Mouse (Mus musculus) midbrain, embryonic 13.5 days (tissue): Measurements from ENCODE around the gene Slc35f1. TPM values are rescaled to one million over a fixed set of nuclear protein-coding genes. Genes with fewer than 3 reads are reported as not detected.

ENCODE experiments used
- ATAC-seq: fragments of 200-750 bp; cut with Nextera tagmentation; 2 replicates; pipeline ENCODE4 v1.8.0; 2017; ENCODE audit warnings: mild to moderate bottlenecking, moderate TSS enrichment, moderate library complexity
- H3K27ac ChIP-seq: fragments of 300-500 bp; sonication (generic); 2 replicates; pipeline ENCODE4 v1.5.1; 2015; ENCODE audit warnings: inconsistent platforms, mild to moderate bottlenecking, moderate library complexity
- H3K27me3 ChIP-seq: fragments of 300-500 bp; sonication (generic); 2 replicates; pipeline ENCODE4 v1.6.1; 2015; ENCODE audit warnings: mild to moderate bottlenecking, inconsistent platforms
- H3K36me3 ChIP-seq: fragments of 300-500 bp; sonication (generic); 2 replicates; pipeline ENCODE4 v1.6.1; 2015; ENCODE audit warnings: mild to moderate bottlenecking, inconsistent platforms
- H3K4me1 ChIP-seq: fragments of 300-500 bp; sonication (generic); replicated peaks from 2 replicates; pipeline ENCODE4 v1.6.1; 2015; ENCODE audit warnings: inconsistent platforms
- H3K4me2 ChIP-seq: fragments of 300-500 bp; sonication (generic); replicated peaks from 2 replicates; pipeline ENCODE4 v1.6.1; 2015; ENCODE audit warnings: moderate library complexity, mild to moderate bottlenecking, inconsistent platforms
- H3K4me3 ChIP-seq: fragments of 300-500 bp; sonication (generic); replicated peaks from 2 replicates; pipeline ENCODE4 v1.5.1; 2015; ENCODE audit warnings: mild to moderate bottlenecking, inconsistent platforms
- H3K9ac ChIP-seq: fragments of 300-500 bp; sonication (generic); replicated peaks from 2 replicates; pipeline ENCODE4 v1.6.1; 2015; ENCODE audit warnings: mild to moderate bottlenecking, inconsistent platforms
- H3K9me3 ChIP-seq: fragments of 300-500 bp; sonication (generic); 2 replicates; pipeline ENCODE4 v1.6.1; 2016; ENCODE audit warnings: mild to moderate bottlenecking, inconsistent platforms
- WGBS: fragments of 180-500 bp; shearing (Covaris S2); methylation state at CpG from one replicate; pipeline ENCODE4 v1.1.7; 2015; 5-methylcytosine and 5-hydroxymethylcytosine counted together
- polyA plus RNA-seq: library from polyadenylated mRNA; unstranded; fragments of >200 nt; fragmentation: Nextera tagmentation; extraction: Ambion mirVana; gene quantifications from 2 replicates; pipeline ENCODE4 v1.2.1, GENCODE M21; 2015

Slc35f1 gene
- polyA plus RNA-seq: 33.0 and 36.3 TPM in 2 replicates

DNA sequence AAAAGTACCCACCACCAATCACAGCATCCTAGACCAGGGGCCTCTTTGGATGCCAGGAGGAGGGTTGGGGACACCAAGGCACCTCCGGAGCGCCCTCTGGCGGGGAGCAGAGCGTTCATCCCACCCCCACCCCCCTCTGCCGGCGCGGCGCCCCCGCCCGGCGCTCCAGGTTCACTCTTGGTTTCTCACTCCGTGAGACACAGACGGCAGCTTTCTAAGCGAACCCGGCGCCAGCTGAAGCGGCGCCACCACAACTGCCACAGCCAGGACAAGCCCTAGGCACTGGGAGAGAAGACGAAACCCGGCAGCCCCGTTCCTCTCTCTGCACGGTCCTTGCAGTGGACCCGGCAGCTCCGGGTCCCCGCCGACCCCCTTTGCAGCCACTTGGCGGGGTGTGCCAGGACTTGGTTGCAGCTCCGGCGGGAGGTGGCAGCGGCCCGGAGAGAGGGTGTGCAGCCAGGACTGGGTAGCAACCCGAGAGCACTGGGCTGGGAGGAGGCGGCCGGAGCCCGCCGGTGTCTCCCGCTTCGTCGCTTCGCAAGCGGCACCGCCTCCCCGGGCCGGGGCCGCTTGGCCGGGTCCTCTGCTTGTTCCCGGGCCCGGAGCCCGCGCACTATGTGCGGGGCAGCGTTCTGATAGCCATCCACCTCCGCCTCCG, at the start of gene Slc35f1:
Gene Slc35f1, plus strand, starts transcription at position 200 of the 658 bp plus-strand sequence.
- H3K27me3 ChIP-seq: no peaks in the 10 kb centered on the region
- H3K4me1 ChIP-seq: peaks cover 18% of the 10 kb centered on the region; the same call in 1 of the 2 replicates
- no peaks in the 10 kb centered on the region for H3K9me3 ChIP-seq
- 0 out of 2 replicates have a peak, but pooled peaks cover 4% of the 10 kb centered on the region for H3K36me3 ChIP-seq
- peak within 1 kb of the TSS; percentile 92 for H3K4me3 ChIP-seq
- WGBS: 0% methylated on average over 44 of the region's 54 CpGs
- H3K4me2 ChIP-seq: peak within 1 kb of the TSS; percentile 80
- ATAC-seq: peak; percentile 92
- peak within 1 kb of the TSS; percentile 96 for H3K9ac ChIP-seq
- H3K27ac ChIP-seq: peak within 1 kb of the TSS; percentile 96

DNA sequence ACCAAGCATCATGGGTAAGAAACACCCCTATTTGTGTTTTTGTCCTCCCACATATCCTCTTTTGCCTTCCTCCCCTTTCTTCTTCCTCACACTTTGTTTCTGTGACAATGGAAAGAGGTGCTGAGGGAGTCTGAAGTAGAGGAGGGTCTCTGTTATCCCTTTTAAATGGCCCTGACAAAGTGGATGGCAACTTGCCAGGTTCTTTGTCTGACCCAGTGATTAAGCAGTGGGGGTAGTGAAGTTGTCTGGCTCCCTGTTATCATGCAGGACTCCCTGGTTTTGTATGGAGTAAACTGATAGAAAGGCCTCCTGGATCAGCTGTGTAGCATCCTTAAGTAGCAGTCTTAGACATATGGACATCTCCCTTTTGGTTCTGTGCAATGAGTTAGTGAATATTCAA, 19.1 kb upstream of the Slc35f1 start:
- H3K4me3 ChIP-seq: no peak overlapping the region
- H3K27ac ChIP-seq: no peak overlapping the region
- no peak overlapping the region for H3K9ac ChIP-seq
- no peak; the same call in 1 of the 2 replicates for ATAC-seq
- no peaks in the 10 kb centered on the region for H3K9me3 ChIP-seq
- H3K27me3 ChIP-seq: no peaks in the 10 kb centered on the region
- peaks cover 5% of the 10 kb centered on the region; the same call in 1 of the 2 replicates for H3K4me1 ChIP-seq
- H3K36me3 ChIP-seq: no peaks in the 10 kb centered on the region
- H3K4me2 ChIP-seq: no peak overlapping the region

GRCm38 (mm10) chr10:52690992-52691731, 829 bp downstream of the Slc35f1 start:
- no peaks in the 10 kb centered on the region for H3K27me3 ChIP-seq
- H3K9me3 ChIP-seq: no peaks in the 10 kb centered on the region
- peak overlapping the region; percentile 96 for H3K27ac ChIP-seq
- peak overlapping the region; percentile 80 for H3K4me2 ChIP-seq
- H3K4me1 ChIP-seq: peaks cover 18% of the 10 kb centered on the region; the same call in 1 of the 2 replicates
- 0 out of 2 replicates have a peak, but pooled peaks cover 4% of the 10 kb centered on the region for H3K36me3 ChIP-seq
- peak overlapping the region; percentile 92 for H3K4me3 ChIP-seq
- under 1% methylated on average over 45 of the region's 45 CpGs for WGBS
- peak; percentile 83 for ATAC-seq
- H3K9ac ChIP-seq: peak overlapping the region; percentile 96

GRCm38 (mm10) chr10:52703688-52704087, 13.4 kb downstream of the Slc35f1 start:
- peak overlapping the region; percentile 81 for H3K4me2 ChIP-seq
- H3K27me3 ChIP-seq: no peaks in the 10 kb centered on the region
- peaks cover 22% of the 10 kb centered on the region for H3K4me1 ChIP-seq
- no peaks in the 10 kb centered on the region for H3K9me3 ChIP-seq
- H3K27ac ChIP-seq: peak overlapping the region; percentile 93
- peak; percentile 24; the same call in 1 of the 2 replicates for ATAC-seq
- peaks cover 3% of the 10 kb centered on the region; the same call in 1 of the 2 replicates for H3K36me3 ChIP-seq
- H3K4me3 ChIP-seq: peak overlapping the region; percentile 50; the same call in 1 of the 2 replicates
- peak overlapping the region; percentile 80; the same call in 1 of the 2 replicates for H3K9ac ChIP-seq

- Histone ChIP-seq H3K4me1 (peaks cover 22% of the 10 kb centered on the region), H3K36me3 (peaks cover 3% of the 10 kb centered on the region; the same call in 1 of the 2 replicates), H3K4me3 (peak overlapping the region; percentile 50), H3K9me3 (no peaks in the 10 kb centered on the region), H3K9ac (peak overlapping the region; percentile 80), H3K27me3 (no peaks in the 10 kb centered on the region), H3K27ac (peak overlapping the region; percentile 93), H3K4me2 (peak overlapping the region; percentile 81)
- WGBS: under 1% methylated on average over 31 of the region's 31 CpGs
- peak; percentile 93 for ATAC-seq
Measured at GRCm38 (mm10) chr10:52704101-52705051, 14.0 kb downstream of the Slc35f1 start.

GRCm38 (mm10) chr10:52709482-52709881, 19.1 kb downstream of the Slc35f1 start:
- ATAC-seq: no peak
- H3K9ac ChIP-seq: no peak overlapping the region
- WGBS: 89% methylated on average over 2 of the region's 2 CpGs
- H3K4me2 ChIP-seq: no peak overlapping the region
- no peak overlapping the region for H3K27ac ChIP-seq
- H3K36me3 ChIP-seq: no peaks in the 10 kb centered on the region
- no peaks in the 10 kb centered on the region for H3K9me3 ChIP-seq
- H3K4me1 ChIP-seq: peaks cover 8% of the 10 kb centered on the region
- no peak overlapping the region for H3K4me3 ChIP-seq
- H3K27me3 ChIP-seq: no peaks in the 10 kb centered on the region

GRCm38 (mm10) chr10:52712166-52712565, 21.8 kb downstream of the Slc35f1 start:
- 97% methylated on average over 4 of the region's 4 CpGs for WGBS

GRCm38 (mm10) chr10:52714557-52714956, 24.2 kb downstream of the Slc35f1 start:
- Histone ChIP-seq H3K27me3 (no peaks in the 10 kb centered on the region), H3K9me3 (no peaks in the 10 kb centered on the region), H3K4me1 (0 out of 2 replicates have a peak, but pooled peaks cover 3% of the 10 kb centered on the region), H3K4me2 (no peak overlapping the region), H3K9ac (no peak overlapping the region), H3K4me3 (no peak overlapping the region), H3K36me3 (no peaks in the 10 kb centered on the region), H3K27ac (no peak overlapping the region)
- no peak for ATAC-seq
- WGBS: 85% methylated on average over 2 of the region's 2 CpGs

More at GRCm38 (mm10) chr10:52712166-52712565, 21.8 kb downstream of the Slc35f1 start:
- no peak overlapping the region for H3K9ac ChIP-seq
- H3K36me3 ChIP-seq: no peaks in the 10 kb centered on the region
- no peaks in the 10 kb centered on the region for H3K4me1 ChIP-seq
- ATAC-seq: no peak
- no peak overlapping the region for H3K4me2 ChIP-seq
- H3K4me3 ChIP-seq: no peak overlapping the region
- no peaks in the 10 kb centered on the region for H3K27me3 ChIP-seq
- no peaks in the 10 kb centered on the region for H3K9me3 ChIP-seq
- no peak overlapping the region for H3K27ac ChIP-seq

DNA sequence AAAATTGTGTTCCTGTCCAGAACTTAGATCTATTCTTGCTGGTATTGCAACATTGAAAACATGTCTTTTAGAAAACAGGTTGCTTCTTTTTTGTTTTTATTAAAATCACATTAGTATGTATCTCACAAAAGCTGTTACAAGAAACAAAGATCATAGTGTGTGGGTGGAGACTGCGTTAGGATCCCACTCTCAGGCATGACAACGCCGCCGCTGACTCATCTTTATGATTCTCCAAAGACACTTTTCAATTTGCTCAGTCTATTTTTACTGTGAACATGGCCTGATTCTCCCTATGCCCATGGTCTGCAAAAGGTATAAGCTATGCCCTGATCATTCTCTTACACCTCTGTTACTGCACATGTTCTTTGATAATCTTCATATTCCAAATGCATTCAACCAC, 24.8 kb downstream of the Slc35f1 start:
- 94% methylated on average over 4 of the region's 4 CpGs for WGBS
- ATAC-seq: no peak
- Histone ChIP-seq H3K4me1 (0 out of 2 replicates have a peak, but pooled peaks cover 3% of the 10 kb centered on the region), H3K4me3 (no peak overlapping the region), H3K4me2 (no peak overlapping the region), H3K36me3 (no peaks in the 10 kb centered on the region), H3K27me3 (no peaks in the 10 kb centered on the region), H3K27ac (no peak overlapping the region), H3K9ac (no peak overlapping the region), H3K9me3 (no peaks in the 10 kb centered on the region)

GRCm38 (mm10) chr10:52718199-52718917, 28.0 kb downstream of the Slc35f1 start:
- Histone ChIP-seq H3K36me3 (no peaks in the 10 kb centered on the region), H3K9ac (no peak overlapping the region), H3K27me3 (no peaks in the 10 kb centered on the region), H3K4me3 (no peak overlapping the region), H3K4me2 (no peak overlapping the region), H3K27ac (no peak overlapping the region), H3K9me3 (no peaks in the 10 kb centered on the region), H3K4me1 (0 out of 2 replicates have a peak, but pooled peaks cover 3% of the 10 kb centered on the region)
- peak; percentile 72; the same call in 1 of the 2 replicates for ATAC-seq
- WGBS: 67% methylated on average over 1 of the region's 1 CpGs

DNA sequence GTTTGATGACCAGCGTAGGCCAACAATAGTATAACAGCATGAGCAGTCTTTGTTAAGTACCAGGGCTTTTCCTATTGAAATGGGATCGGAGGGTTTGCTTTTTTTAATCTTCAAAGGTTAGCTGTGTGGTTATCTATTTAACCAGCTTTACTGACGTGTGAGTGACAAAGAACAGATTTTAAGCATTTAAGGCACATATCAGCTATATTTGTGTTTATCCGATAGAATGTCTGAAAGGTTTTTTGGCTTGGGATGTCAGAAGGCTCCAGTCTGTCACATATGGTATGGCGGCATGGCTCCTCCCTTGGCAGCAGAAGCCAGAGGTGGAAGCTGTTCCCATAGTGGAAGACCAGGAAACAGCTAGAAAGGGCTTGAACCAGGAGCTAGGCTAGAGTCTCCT, 36.3 kb downstream of the Slc35f1 start:
- no peaks in the 10 kb centered on the region for H3K27me3 ChIP-seq
- no peaks in the 10 kb centered on the region for H3K4me1 ChIP-seq
- no peak overlapping the region for H3K27ac ChIP-seq
- H3K4me2 ChIP-seq: no peak overlapping the region
- no peak for ATAC-seq
- no peaks in the 10 kb centered on the region for H3K9me3 ChIP-seq
- H3K9ac ChIP-seq: no peak overlapping the region
- H3K4me3 ChIP-seq: no peak overlapping the region
- no peaks in the 10 kb centered on the region for H3K36me3 ChIP-seq
- 77% methylated on average over 5 of the region's 5 CpGs for WGBS
